In genomic region chr11:49250422-49251379, GRCm38 (mm10) we compare ENCODE assay signal across 8 mouse cellular contexts. TPM values are rescaled to one million over a fixed set of nuclear protein-coding genes. Genes with fewer than 3 reads are reported as not detected.
A peak's percentile ranks its signal among the peaks of the same experiment; 100 is the strongest.
DNase-seq lines count a peak whose midpoint lies in the region.

No protein-coding gene starts in this region.

- H3K36me3 ChIP-seq in midbrain, embryonic 10.5 days, result peaks cover 38% of the 10 kb centered on the region

- H3K27me3 ChIP-seq in midbrain, embryonic 10.5 days (ENCODE audit: low read depth, poor library complexity, severe bottlenecking), result no peaks in the 10 kb centered on the region

- peak; percentile 96 for DNase-seq in adrenal gland, adult 2 months
- DNase-seq in embryo, embryonic 10 days (ENCODE audit: low spot score), result peak; percentile 90
- DNase-seq in gastrocnemius, postnatal 10 days, result peak; percentile 89
- DNase-seq in hindlimb bud, embryonic 11.5 days (ENCODE audit: extremely low spot score, low read depth, low spot score), result peak; percentile 20
- peak; percentile 79 for DNase-seq in left cerebral cortex, postnatal 4 days
- DNase-seq in midbrain, embryonic 10.5 days (ENCODE audit: low spot score), result peak; percentile 84
- DNase-seq in right cerebral cortex, postnatal 25 days, result peak; percentile 73
- peak; percentile 87 to 92 for DNase-seq in urinary bladder, postnatal 36 days (ENCODE audit: low spot score in 2 of 2)

- peak overlapping the region; percentile 92 for H3K27ac ChIP-seq in midbrain, embryonic 10.5 days (replicated peaks)

- H3K4me1 ChIP-seq in midbrain, embryonic 10.5 days, result peaks cover 52% of the 10 kb centered on the region

- peak overlapping the region; percentile 71 for H3K4me3 ChIP-seq in midbrain, embryonic 10.5 days

- intact Hi-C loops in left cerebral cortex, postnatal 4 days (cut with DNase I), result no loop called here

- WGBS in midbrain, embryonic 10.5 days, result 2% methylated on average over 45 of the region's 45 CpGs

- no peaks in the 10 kb centered on the region for H3K9me3 ChIP-seq in midbrain, embryonic 10.5 days (replicated peaks)

RNA-seq across cellular contexts. Expression of gene Mgat1, which starts 6.7 kb away (rescaled TPM):
- total RNA-seq in adrenal gland, adult 2 months (2021), result 100 to 1,000 TPM; 115 to 119 TPM
- polyA plus RNA-seq in adrenal gland, adult 2 months (2012; rRNA removed), result 173 and 211 TPM in 2 replicates
- 10 to 100 TPM; 42.7 to 60.3 TPM for total RNA-seq in gastrocnemius, postnatal 10 days (2021)
- total RNA-seq in left cerebral cortex, postnatal 4 days (2021), result 10 to 100 TPM; 54.4 to 58.7 TPM
- polyA plus RNA-seq in midbrain, embryonic 10.5 days (2016; fragmentation: Nextera tagmentation; extraction: Ambion mirVana), result 41.2 and 42.2 TPM in 2 replicates

RNA-seq across cellular contexts. Expression of gene Olfr1393, which starts 27.4 kb away (rescaled TPM):
- under 1 TPM in 1 of 2 experiments, not detected in 1; 0.32 TPM for total RNA-seq in adrenal gland, adult 2 months (2021)
- 0.04 TPM in 1 of 2 replicates, not detected in the other for polyA plus RNA-seq in adrenal gland, adult 2 months (2012; rRNA removed)
- total RNA-seq in gastrocnemius, postnatal 10 days (2021), result under 1 TPM; 0.18 to 0.33 TPM
- total RNA-seq in left cerebral cortex, postnatal 4 days (2021), result under 1 TPM in 1 of 2 experiments, not detected in 1; 0.48 TPM
- polyA plus RNA-seq in midbrain, embryonic 10.5 days (2016; fragmentation: Nextera tagmentation; extraction: Ambion mirVana), result 0.04 TPM in 1 of 2 replicates, not detected in the other

RNA-seq across cellular contexts. Expression of gene Olfr1392, which starts 34.4 kb away (rescaled TPM):
- total RNA-seq in adrenal gland, adult 2 months (2021), result not detected
- polyA plus RNA-seq in adrenal gland, adult 2 months (2012; rRNA removed), result 0.22 TPM in 1 of 2 replicates, not detected in the other
- not detected for total RNA-seq in gastrocnemius, postnatal 10 days (2021)
- under 1 TPM in 1 of 2 experiments, not detected in 1; 0.34 TPM for total RNA-seq in left cerebral cortex, postnatal 4 days (2021)
- polyA plus RNA-seq in midbrain, embryonic 10.5 days (2016; fragmentation: Nextera tagmentation; extraction: Ambion mirVana), result 0.04 and 0.07 TPM in 2 replicates

RNA-seq across cellular contexts. Expression of gene Zfp62, which starts 47.6 kb away (rescaled TPM):
- 10 to 100 TPM; 25.8 to 40.9 TPM for total RNA-seq in adrenal gland, adult 2 months (2021)
- 2.2 and 2.7 TPM in 2 replicates for polyA plus RNA-seq in adrenal gland, adult 2 months (2012; rRNA removed)
- total RNA-seq in gastrocnemius, postnatal 10 days (2021), result 10 to 100 TPM; 20.8 to 27.5 TPM
- 10 to 100 TPM; 47.3 to 50.4 TPM for total RNA-seq in left cerebral cortex, postnatal 4 days (2021)
- 42.3 and 51.5 TPM in 2 replicates for polyA plus RNA-seq in midbrain, embryonic 10.5 days (2016; fragmentation: Nextera tagmentation; extraction: Ambion mirVana)

RNA-seq across cellular contexts. Expression of gene Olfr10, which starts 53.8 kb away (rescaled TPM):
- not detected for total RNA-seq in adrenal gland, adult 2 months (2021)
- not detected in 2 replicates for polyA plus RNA-seq in adrenal gland, adult 2 months (2012; rRNA removed)
- total RNA-seq in gastrocnemius, postnatal 10 days (2021), result not detected
- total RNA-seq in left cerebral cortex, postnatal 4 days (2021), result not detected
- polyA plus RNA-seq in midbrain, embryonic 10.5 days (2016; fragmentation: Nextera tagmentation; extraction: Ambion mirVana), result not detected in 2 replicates

Comparison
In these comparisons a context has a peak if more than half of its experiments do, and no peak if none do; other contexts are left out.
1. Peak in every context shown above with its lines: DNase-seq, H3K4me3 ChIP-seq and H3K27ac ChIP-seq.
2. DNase-seq: peak in every context shown above with its lines; median percentile 96 in adrenal gland, adult 2 months; 90 in embryo, embryonic 10 days; 90 in urinary bladder, postnatal 36 days; 89 in gastrocnemius, postnatal 10 days; 84 in midbrain, embryonic 10.5 days; 79 in left cerebral cortex, postnatal 4 days; 73 in right cerebral cortex, postnatal 25 days; 20 in hindlimb bud, embryonic 11.5 days.